In genomic region chr2:6220141-6220805, GRCm38 (mm10) we compare ENCODE assay signal across 7 mouse cellular contexts. TPM values are rescaled to one million over a fixed set of nuclear protein-coding genes. Genes with fewer than 3 reads are reported as not detected.
DNase-seq lines count a peak whose midpoint lies in the region; ATAC-seq and TF ChIP-seq lines count a peak whose summit lies in the region.

No protein-coding gene starts in this region.

- H3K4me1 ChIP-seq in kidney, adult 2 months (ENCODE audit: control insufficient read depth, insufficient read depth, low read length) = no peaks in the 10 kb centered on the region
- H3K4me1 ChIP-seq in limb, embryonic 11.5 days (ENCODE audit: control insufficient read depth, insufficient read depth, low read length) = no peaks in the 10 kb centered on the region
- no peaks in the 10 kb centered on the region for H3K4me1 ChIP-seq in midbrain, embryonic 14.5 days (ENCODE audit: control insufficient read depth, insufficient read depth, low read length)

- H3K9ac ChIP-seq in limb, embryonic 11.5 days (ENCODE audit: low read length) = no peak overlapping the region
- H3K9ac ChIP-seq in midbrain, embryonic 14.5 days (replicated peaks; ENCODE audit: low read length) = no peak overlapping the region

- no peak overlapping the region for H3K27ac ChIP-seq in kidney, adult 2 months (ENCODE audit: insufficient read depth, low read depth, low read length)
- H3K27ac ChIP-seq in limb, embryonic 11.5 days (replicated peaks; ENCODE audit: low read depth, low read length) = no peak overlapping the region
- H3K27ac ChIP-seq in midbrain, embryonic 14.5 days (replicated peaks; ENCODE audit: low read depth, low read length) = no peak overlapping the region

- H3K36me3 ChIP-seq in kidney, adult 2 months (ENCODE audit: control insufficient read depth, insufficient read depth, low read length) = no peaks in the 10 kb centered on the region
- H3K36me3 ChIP-seq in limb, embryonic 11.5 days (ENCODE audit: control insufficient read depth, insufficient read depth, low read length) = no peaks in the 10 kb centered on the region
- H3K36me3 ChIP-seq in midbrain, embryonic 14.5 days (ENCODE audit: control insufficient read depth, insufficient read depth, low read length) = no peaks in the 10 kb centered on the region

- ATAC-seq in common myeloid progenitor, adult 5-6 weeks (replicated peaks; ENCODE audit: low read depth, poor library complexity, severe bottlenecking) = peak; percentile 99
- ATAC-seq in limb, embryonic 11.5 days (ENCODE audit: insufficient number of reproducible peaks, low FRiP score, low TSS enrichment, low read depth) = peak; percentile 76; the same call in 1 of the 2 replicates
- ATAC-seq in midbrain, embryonic 14.5 days (ENCODE audit: low FRiP score, low TSS enrichment) = peak; percentile 73

- no peak for TF ChIP-seq POLR2A in kidney, adult 2 months (IDR thresholded peaks at IDR 0.05; ENCODE audit: low read depth, low read length)

- WGBS in kidney, adult 2 months = 14% methylated on average over 4 of the region's 4 CpGs
- WGBS in limb, embryonic 11.5 days = 22% methylated on average over 4 of the region's 4 CpGs
- WGBS in midbrain, embryonic 14.5 days = 10% methylated on average over 4 of the region's 4 CpGs

- peak; percentile 83 for TF ChIP-seq CTCF in kidney, adult 2 months (conservative IDR thresholded peaks at IDR 0.05; ENCODE audit: insufficient read depth, insufficient read length, low read depth, low read length)

- H3K9me3 ChIP-seq in limb, embryonic 11.5 days (ENCODE audit: control insufficient read depth, low read length) = no peaks in the 10 kb centered on the region
- H3K9me3 ChIP-seq in midbrain, embryonic 14.5 days (ENCODE audit: control insufficient read depth, low read length) = no peaks in the 10 kb centered on the region

- H3K4me2 ChIP-seq in limb, embryonic 11.5 days (ENCODE audit: low read depth, severe bottlenecking) = no peak overlapping the region
- H3K4me2 ChIP-seq in midbrain, embryonic 14.5 days (ENCODE audit: low read length) = no peak overlapping the region

- H3K27me3 ChIP-seq in kidney, adult 2 months (replicated peaks; ENCODE audit: control insufficient read depth, insufficient read depth, low read length) = no peaks in the 10 kb centered on the region
- no peaks in the 10 kb centered on the region for H3K27me3 ChIP-seq in limb, embryonic 11.5 days (ENCODE audit: control insufficient read depth, insufficient read depth, low read length)
- H3K27me3 ChIP-seq in midbrain, embryonic 14.5 days (ENCODE audit: control insufficient read depth, insufficient read depth, low read length) = no peaks in the 10 kb centered on the region

- H3K4me3 ChIP-seq in kidney, adult 2 months (ENCODE audit: insufficient read depth, low read depth, low read length) = no peak overlapping the region
- no peak overlapping the region for H3K4me3 ChIP-seq in limb, embryonic 11.5 days (ENCODE audit: low read depth, low read length)
- no peak overlapping the region for H3K4me3 ChIP-seq in midbrain, embryonic 14.5 days (replicated peaks; ENCODE audit: low read depth, low read length)

- peak; percentile 70 to 94 for DNase-seq in adrenal gland, adult (ENCODE audit: inconsistent age in 2 of 2, low spot score in 1 of 2)
- DNase-seq in gastrocnemius, postnatal 10 days = peak; percentile 75
- peak; percentile 84 for DNase-seq in kidney, adult 2 months
- peak; percentile 76 for DNase-seq in limb, embryonic 11.5 days (ENCODE audit: low spot score)
- DNase-seq in midbrain, embryonic 14.5 days = peak; percentile 86
- DNase-seq in spleen, postnatal 14 days (ENCODE audit: low spot score in 2 of 2) = peak; percentile 65 to 72

RNA-seq across cellular contexts. Expression of gene Echdc3, which starts 7.4 kb away (rescaled TPM):
- total RNA-seq in common myeloid progenitor, adult 5-6 weeks (2017) = 0.78 TPM in 1 of 2 replicates, not detected in the other
- total RNA-seq in gastrocnemius, postnatal 10 days (2021) = 1 to 10 TPM; 7.1 to 9.2 TPM
- 67.9 and 74.7 TPM in 2 replicates for polyA plus RNA-seq in kidney, adult 2 months (2012; rRNA removed)
- polyA plus RNA-seq in limb, embryonic 11.5 days (2014; fragmentation: Nextera tagmentation; extraction: Ambion mirVana) = 2.7 and 4.5 TPM in 2 replicates
- polyA plus RNA-seq in midbrain, embryonic 14.5 days (2014; fragmentation: Nextera tagmentation; extraction: Ambion mirVana) = 0.70 and 1.4 TPM in 2 replicates

Comparison
In these comparisons a context has a peak if more than half of its experiments do, and no peak if none do; other contexts are left out.
1. RNA of gene Echdc3, which starts 7.4 kb away (polyA plus RNA-seq): 67.9 to 74.7 TPM in kidney, adult 2 months; 2.7 to 4.5 TPM in limb, embryonic 11.5 days and 0.70 to 1.4 TPM in midbrain, embryonic 14.5 days; every median in the first group is over 10 times any median in the second.
2. Peak in every context shown above with its lines, with median percentiles within 50 percentile points of each other: DNase-seq and ATAC-seq.